Mouse (Mus musculus): ENCODE data around the gene Cep89.
A peak's percentile ranks its signal among the peaks of the same experiment; 100 is the strongest.

Cep89 gene

DNA sequence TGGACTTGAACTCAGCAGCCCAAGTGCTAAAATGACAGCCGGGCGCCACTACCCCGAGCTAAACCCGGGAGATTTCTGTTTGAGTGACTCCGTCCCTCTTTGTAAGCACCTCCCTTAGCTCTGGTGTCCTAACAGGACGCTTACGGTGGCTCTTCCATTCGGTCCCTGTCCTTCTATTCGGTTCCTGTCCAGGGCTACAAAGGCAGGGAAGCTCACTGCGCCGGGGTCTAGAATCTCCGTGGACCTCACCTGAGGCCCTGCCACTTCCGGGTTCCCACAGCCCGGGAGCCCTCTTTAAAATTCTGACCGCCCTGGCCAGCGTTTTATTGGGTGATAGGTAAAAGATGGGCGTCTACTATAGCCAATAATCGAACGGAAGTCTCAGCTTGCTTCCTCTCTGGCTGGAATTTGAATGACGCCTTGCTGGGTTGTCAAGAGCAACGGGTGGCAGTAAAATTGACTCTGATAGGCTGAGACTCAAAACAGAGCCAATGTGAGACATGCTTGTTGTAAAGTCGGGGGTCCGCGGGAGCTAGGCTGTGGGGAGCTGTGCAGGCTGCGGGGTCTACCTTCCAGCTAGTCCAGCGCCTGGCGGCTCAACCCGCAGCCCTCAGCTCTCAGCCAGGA is at the start of gene Cep89, which contains the start of gene Faap24:
Gene Cep89 (plus strand): TSS at position 494 of the 627 bp plus-strand sequence.
Gene Faap24 (minus strand): TSS at position 295 of the 627 bp plus-strand sequence.
- DNase-seq (ENCODE audit: low read depth, low spot score) = peak; percentile 98

DNA sequence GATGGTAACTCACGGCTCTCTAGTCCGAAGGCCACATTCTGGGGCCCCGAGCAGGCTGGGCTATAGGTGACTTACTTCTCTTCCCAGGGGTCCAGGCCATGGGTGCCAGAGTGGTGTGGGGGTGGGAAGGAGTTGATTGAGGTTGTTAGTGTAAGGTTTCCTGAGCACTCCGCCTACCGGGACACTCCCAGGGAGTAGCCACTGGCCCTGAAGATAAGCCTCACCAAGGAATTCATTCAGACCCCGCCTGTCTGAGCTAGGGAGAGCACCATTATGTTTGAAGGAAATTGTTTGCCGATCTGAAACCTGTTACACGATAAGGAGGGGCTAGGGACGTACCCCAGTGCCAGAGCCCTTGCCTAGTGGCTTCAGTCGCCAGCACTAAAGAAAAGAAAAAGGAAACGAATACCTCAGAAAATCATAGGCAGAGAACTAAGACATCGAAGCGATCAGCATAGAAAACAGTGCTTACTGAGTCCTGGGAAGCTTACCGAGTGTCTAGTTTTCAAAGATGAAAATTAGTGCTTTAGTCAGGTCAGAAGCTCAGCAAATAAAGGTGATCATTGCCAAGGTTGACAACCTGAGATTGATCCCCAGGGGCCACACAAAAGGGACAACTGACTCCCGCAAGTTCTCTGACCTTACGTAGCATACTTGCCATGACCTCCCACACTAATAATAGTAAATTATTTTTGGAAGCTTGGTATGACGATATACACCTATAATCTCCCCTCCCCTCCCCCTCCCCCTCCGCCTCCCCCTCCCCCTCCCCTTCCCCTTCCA is 48.7 kb upstream of the Cep89 start:
- DNase-seq (ENCODE audit: low read depth, low spot score) = no peak

DNA sequence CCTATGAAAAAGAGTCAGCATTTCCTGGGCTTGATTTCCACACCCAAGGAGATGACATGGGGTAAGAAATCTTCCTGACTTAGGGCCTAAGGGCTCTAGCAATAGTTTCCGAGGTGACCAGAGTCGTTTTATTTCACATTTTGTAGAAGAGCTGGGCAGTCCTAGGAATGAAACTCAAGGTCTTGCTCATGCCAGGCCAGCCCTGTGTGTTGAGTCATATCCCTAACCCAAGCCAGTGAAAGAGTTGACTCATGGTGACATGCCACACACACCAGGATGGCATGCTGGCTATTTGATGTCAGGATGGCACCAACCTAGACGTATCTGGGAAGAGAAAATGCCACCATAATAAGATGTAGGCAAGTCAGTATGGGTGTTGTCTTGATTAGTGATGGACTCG is 47.8 kb upstream of the Cep89 start:
- no peak for DNase-seq (ENCODE audit: low read depth, low spot score)

DNA sequence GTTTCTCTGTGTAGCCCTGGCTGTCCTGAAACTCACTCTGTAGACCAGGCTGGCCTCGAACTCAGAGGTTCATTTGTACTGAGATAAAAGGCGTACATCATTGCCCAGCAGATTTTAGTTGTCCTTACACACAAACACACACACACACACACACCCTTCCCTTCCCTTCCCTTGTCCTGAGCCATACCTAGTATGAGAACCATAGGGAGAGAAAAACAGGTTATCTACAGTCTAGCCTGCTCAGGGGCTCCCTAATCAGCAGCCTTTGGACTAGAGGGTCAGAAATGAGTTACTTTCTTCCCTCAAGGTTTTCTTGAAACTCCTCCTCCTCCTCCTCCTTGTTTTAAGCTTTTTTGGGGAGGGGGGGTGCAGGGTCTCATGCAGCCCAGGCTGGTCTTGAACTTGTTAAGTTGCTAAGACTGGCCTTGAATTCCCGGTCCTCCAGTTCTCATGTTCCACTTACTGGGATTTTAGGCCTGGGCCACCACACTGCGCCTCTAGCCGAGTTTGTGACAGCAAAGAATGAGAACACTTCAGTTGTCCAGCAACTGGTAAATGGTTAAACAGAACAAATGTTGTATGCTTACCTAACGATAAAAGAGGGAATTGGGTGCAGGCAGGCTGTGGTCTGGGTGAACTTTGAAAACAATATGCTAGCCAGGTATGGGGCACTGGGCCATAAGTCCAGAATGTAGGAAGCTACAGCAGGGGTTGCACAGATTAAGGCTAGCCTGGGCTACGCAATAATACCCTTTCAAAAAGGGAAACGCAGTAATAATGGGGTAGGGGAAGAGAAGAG is 46.8 kb upstream of the Cep89 start:
- DNase-seq (ENCODE audit: low read depth, low spot score) = no peak

DNA sequence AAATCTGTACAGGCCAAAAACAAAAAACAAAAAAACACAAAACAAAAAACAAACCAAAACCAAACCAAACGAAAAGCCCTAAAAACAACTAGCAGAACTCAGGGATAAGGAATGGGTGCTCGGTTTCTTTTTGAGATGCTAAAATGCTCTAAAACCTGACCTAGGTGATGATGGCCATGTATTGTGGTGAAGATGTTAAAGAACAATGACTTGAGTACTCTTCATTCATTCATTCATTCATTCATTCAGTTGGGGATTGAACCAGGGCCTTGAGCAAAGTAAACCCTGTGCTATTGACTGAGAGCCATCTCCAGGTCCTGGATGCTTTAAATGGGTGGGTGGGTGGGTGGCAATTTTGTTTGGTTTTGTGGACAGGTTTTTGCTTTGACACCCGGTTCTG is 45.7 kb upstream of the Cep89 start:
- no peak for DNase-seq (ENCODE audit: low read depth, low spot score)

DNA sequence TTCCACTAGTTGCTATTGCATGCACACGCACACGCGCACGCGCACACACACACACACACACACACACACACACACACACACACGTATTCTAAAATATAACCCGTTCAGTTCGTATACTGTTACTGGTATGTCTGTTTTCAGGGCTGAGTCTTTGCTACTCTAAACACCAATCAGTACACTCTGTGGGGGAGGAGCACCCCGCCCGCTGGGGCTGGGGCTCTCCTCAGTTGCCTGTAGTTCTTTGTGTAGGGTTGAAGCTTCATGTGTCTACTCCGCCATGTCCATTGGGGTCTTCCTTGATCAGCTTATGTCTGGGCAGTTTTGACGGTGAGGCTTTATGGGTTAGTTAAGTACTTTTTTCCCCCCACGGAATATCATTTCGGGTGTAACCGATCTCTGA is 43.5 kb upstream of the Cep89 start:
- no peak for DNase-seq (ENCODE audit: low read depth, low spot score)

DNA sequence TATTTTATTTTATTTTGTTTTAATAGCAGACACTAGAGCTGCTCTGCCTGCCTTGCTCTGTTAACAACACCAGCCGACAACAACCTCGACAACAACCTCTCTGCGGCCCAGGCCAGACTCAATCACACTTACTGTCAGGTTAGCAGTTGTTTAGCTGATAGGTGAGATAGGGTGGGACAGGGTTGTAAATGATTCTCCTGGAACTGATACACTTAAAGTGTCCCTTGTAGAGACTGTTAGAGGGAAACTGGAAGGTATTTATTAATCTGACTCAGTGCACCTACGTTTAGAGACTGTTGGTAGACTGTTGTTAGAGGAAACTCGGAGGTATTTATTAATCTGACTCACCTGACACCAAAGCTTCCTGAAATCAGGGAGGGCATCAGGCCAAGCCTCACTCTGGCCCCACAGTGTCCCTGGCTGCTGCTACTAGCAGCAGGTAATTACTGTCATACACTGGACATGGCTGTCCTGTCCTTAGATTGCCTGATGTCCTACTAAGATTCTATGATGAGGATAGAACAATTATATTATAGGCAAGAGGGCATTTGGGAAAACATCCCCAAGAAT is 41.4 kb upstream of the Cep89 start:
- DNase-seq (ENCODE audit: low read depth, low spot score) = no peak

DNA sequence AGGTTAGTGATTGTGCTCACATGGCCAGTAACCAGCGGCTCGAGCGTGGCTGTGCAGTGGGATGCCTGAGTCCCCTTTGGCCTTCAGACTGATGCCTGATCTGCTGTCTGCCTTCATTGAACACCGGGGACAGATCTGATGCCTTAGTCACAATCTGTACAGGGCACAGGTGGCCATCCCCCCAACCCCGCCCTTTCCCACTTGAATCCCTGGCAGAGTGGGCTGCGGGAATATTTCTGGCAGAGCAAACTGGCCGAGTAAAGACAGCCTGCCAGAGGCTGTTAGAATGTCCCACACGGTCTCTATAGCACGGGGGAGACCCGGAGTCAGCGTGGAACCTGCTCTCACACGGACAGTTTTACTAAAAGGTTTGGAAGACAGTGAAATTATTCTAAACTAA is 39.2 kb upstream of the Cep89 start:
- no peak for DNase-seq (ENCODE audit: low read depth, low spot score)

DNA sequence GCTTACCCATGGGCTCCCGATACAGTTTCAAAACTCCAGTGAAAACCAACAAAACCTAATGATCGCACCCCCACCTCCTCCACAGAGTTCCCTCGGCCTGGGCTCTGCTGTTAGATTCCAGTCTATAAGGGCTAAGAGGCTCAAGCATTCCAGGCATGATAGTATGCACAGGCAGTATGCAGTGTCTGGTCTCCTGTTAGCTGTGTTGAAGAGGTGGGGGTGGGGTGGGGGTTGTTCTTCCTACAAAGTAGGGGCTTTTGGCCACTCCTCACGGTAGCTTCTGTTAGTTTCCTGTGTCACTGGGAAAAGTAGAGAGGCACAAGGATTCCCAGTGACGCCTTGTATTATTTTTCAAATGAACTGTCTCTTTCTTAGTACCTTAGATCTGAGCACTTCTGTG is 34.6 kb upstream of the Cep89 start:
- no peak for DNase-seq (ENCODE audit: low read depth, low spot score)

DNA sequence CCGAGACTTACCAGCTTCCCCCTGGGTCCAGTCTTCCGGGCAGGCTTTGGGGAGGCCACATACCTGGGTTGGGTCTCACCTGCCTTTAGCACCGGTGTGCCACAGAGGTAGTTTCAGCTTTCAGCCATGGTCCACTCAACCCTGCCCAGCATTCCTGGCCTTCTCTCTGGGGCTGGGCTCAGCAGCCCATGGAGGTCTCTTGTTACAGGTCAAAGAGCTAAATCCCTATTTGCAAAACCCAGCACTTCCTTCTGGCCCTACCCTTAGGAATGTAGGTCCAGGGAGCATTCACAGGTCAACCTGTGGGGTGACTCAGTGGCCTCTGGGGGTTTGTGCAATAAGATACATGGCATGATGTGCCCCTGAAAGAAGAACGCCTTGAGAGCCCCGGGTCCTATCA is 34.0 kb upstream of the Cep89 start:
- no peak for DNase-seq (ENCODE audit: low read depth, low spot score)

DNA sequence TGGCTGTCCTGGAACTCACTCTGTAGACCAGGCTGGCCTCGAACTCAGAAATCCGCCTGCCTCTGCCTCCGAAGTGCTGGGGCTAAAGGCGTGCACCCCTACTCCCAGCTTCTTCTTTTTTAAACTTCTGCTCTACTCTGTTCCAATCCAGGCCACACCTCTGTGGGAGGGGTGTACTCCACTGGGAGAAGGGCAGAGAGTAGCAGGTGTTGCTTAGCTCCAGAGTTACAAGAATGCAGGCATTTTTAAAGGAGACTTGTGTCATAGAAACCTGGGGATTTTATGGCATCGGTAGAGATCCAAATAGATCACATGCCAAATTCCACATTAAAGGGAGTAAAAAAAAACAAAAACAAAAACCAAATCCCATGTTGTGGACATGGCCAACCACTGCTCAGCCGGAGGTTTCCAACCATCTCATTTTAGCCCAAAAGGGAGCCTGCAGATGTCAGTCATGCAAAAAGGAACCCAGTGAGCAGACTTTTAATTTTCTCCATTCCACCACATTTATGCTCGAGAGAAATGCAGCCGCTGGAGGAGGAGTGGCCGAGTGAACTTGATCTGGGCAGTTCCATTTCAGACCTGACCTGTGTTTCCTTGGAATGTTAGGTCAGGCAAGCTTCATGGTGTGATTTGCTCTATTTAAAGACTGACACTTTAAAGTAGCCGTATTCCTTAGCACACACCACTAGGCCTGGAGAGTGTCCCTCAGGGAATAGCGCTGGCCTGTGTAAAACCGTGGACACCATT is 31.5 kb upstream of the Cep89 start:
- no peak for DNase-seq (ENCODE audit: low read depth, low spot score)

DNA sequence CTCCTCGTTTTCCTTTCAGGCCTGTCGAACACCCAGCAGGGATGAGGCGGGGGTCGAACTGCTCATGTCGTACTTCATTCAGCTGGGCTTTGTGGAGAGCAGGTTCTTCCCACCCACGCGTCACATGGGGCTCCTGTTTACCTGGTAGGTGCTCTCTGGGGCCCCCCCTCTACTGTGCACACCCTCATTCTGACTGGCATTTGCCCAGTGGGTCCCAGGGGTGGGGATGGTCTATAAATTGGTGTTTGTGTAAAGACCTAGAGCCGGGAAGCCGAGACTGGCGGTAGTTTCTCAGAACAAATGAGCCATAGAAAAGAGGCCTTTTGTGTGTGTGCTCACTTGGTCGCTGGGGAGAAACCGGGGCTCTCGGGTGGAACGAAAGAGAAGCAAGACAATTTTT is 25.7 kb upstream of the Cep89 start:
- DNase-seq (ENCODE audit: low read depth, low spot score) = no peak

DNA sequence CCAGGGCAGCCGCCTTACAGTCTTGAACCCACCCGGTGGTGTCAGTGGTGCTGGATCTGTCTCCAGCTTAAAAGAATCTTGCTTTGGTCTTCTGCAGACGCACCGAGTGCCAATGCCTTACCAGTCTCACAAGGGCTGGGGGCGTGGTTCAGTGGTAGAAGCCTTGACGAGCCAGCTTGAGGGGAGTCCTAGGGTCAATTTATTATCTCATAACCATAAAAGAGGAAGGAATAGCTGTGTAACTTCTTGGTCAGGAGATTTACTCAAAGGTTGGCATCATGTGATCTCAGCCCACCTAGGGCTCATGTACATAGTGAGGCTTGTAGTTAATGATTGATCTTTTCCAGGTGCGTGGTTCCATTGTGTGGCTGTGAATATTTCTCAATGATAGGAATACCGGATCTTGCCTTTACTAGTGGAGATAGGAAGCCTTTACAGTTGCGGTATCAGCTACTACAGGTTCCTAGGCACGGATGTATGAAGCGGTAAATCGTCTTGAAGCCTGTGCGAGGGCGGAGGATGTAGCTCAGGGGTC is 24.3 kb upstream of the Cep89 start:
- DNase-seq (ENCODE audit: low read depth, low spot score) = no peak

DNA sequence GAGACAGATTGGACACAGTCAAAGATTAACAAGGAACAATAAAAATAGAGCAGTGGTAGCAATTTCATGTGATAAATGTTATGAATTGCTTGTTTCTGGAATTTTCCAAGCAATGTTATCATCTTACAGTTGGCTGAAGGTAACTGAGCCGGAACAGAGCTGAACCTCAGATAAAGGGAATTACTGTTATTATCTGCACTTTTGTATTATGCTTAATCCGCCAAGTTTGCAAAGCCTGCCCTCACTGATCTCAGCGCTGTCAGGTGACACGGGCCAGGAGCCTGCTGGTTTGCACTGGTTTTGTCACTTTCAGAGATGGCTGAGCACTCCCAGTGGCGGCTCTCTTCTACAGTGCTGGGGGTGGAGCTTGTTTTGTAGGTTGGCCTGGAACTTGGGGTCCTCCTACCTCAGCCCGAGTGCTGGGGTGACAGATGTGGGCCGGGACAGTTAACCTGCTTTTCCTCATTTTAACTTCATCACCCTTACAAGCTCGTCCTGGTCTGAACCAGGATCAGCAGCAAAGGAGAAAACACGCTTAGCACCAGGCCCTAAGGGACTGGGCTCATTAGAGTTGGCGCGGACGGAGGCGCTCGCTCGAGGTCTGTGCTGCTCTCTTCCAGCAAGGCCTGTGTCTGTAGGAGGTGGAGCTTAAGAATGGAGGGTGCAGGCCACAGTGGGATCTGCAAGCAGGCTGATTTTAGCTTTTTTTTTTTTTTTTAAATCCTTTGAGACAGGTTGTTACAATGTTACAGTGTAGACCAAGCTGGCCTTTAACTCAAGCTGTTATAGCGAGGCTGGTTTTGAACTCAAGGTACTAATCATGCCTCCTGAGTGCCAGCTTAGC is 23.5 kb upstream of the Cep89 start:
- no peak for DNase-seq (ENCODE audit: low read depth, low spot score)

DNA sequence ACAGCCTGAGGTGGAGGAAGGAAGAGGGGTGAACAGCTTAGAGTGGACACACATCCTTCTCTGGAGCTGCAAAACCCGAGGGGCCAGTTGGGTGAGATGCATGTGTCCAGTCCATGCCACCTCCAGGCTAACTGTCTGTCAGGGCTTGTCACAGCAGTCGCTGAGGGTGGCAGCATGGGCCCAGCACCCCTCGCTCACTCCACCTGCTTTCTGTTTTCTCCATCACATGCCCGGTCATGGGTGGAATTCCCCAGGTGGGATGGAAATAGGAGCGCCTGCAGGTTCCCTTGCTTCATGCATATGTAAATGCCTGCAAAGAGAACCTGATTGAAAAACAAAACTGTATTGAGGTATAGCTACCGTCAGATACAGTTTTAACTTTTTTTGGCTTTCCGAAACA is 22.6 kb upstream of the Cep89 start:
- no peak for DNase-seq (ENCODE audit: low read depth, low spot score)

DNA sequence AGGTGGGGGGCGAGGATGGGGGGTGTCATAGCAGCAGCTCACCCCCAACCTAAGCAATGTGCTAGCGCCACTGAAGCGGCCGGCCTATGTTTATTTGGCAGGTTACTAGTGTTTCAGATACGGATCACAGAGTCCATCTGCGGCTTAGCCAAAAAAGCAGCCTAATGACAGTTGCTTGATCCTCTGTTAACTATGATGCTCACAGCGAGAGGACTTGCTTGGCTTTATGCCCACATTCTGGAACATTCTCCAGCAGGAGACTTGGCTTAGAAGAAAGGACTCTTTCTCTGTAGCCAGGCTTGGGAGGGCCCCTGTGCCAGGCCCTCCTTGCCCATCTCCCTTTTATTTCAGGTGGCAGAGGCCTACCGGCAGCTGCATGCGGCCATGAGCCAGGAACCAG is 20.2 kb upstream of the Cep89 start:
- DNase-seq (ENCODE audit: low read depth, low spot score) = peak; percentile 8

DNA sequence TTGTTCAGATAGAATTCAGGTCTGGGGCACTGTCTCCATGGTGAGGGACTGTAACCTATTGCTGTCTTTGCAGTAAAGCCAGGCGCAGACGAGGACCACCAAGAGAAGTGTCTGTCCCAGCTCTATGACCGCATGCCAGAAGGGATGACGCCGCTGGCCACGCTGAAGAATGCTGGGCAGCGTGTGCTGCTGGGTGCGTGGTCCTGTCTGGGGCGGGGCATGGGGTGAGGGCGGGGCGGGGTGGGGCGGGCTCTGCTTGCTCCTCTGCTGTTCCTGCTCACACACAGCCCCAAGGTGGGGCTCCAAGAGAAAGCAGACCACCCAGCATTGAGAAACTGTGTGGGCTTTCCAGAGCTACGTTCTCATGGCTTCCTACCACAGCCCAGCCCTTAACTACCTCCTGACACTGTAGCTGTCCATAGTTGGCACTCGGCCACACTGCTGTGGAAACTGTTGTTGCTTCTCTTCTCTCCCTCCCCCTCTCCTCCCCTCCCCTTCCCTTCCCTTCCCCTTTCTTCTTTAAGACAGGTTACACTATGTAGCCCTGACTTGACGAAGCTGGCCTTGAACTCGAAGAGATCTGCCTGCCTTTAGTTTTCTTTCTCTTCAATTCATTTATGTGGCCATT is 17.2 kb upstream of the Cep89 start:
- no peak for DNase-seq (ENCODE audit: low read depth, low spot score)

DNA sequence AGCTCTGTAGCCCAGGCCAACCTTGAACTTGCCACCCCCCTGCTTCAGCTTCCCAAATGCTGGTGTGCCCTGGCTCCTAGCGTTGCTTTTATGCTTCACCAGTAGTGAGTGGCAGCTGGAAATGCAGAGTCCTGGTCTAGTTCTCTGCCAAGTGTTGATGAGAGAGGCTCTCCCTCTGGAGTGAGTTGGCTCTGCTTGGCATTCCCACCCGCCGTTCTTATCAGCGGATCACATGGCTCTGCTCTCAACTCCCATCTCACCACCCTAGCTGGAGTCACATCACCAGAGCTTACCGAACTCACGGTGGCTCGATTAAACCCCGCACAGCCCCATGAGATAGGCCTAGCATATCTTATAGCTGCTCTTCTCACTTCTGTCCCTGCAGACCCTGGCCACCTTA is 16.5 kb upstream of the Cep89 start:
- DNase-seq (ENCODE audit: low read depth, low spot score) = no peak

DNA sequence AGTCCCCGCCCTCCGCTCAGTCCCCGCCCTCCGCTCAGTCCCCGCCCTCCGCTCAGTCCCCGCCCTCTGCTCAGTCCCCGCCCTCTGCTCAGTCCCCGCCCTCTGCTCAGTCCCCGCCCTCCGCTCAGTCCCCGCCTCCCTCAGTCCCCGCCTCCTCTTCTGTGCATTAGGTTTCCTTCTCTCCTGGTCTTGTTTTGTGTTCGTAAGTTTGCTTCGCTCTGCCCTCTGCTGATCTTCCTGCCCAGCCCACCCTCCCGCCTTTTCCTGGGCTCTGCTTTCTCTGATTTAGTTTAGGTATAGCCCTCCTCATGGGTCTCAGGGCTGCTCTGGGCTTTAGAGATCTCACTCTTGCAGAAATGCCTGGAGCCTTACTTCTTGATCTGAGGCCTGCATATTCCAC is 15.0 kb upstream of the Cep89 start:
- DNase-seq (ENCODE audit: low read depth, low spot score) = no peak
